Mouse (Mus musculus) embryonic fibroblast, embryonic 13.5 days (primary cell): ENCODE results near the gene Gse1.

ENCODE experiments used
- CTCF ChIP-seq: IDR thresholded peaks from 2 replicates; pipeline ENCODE4 v1.5.1; 2011; ENCODE audit warnings: mild to moderate bottlenecking, control low read depth, low read length, moderate library complexity, borderline replicate concordance; ENCODE audit not compliant: insufficient read depth
- POLR2A ChIP-seq: IDR thresholded peaks from 2 replicates; pipeline ENCODE4 v1.6.1; 2011; ENCODE audit warnings: low read depth, mild to moderate bottlenecking, control low read depth, low read length, moderate library complexity

DNA sequence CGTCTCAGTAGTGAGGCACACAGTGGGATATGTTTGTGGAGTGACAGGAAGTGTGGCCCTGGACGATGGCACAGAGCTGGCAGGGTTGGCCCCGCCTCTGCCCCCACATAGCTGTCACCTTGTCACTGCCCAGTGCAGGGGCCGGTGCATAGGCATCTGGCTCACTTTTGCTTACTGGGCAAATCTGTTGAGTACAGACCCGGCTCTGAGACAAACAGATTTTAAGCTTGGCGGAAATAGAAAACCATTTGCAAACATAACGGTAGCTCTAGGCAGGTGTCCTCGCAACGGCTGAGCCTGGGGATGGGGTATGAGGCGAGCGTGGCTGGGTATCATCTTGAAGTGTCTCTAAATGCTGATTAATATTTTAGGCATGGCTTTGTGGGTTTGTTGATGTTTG is 79.3 kb downstream of the Gse1 start:
- no peak for TF ChIP-seq CTCF
- TF ChIP-seq POLR2A = no peak
